Mouse (Mus musculus) olfactory bulb, adult 2 months (tissue): Measurements from ENCODE around the gene Cpn2.

Experiments used
- CTCF ChIP-seq: fragments of 200-500 bp; IDR thresholded peaks from 2 replicates; pipeline ENCODE4 v1.5.1; 2012; ENCODE audit warnings: low read depth, mild to moderate bottlenecking, low read length, moderate library complexity; ENCODE audit not compliant: insufficient read depth
- POLR2A ChIP-seq: fragments of 200-500 bp; IDR thresholded peaks from 2 replicates; pipeline ENCODE4 v1.6.1; 2012; ENCODE audit warnings: mild to moderate bottlenecking, low read depth, low read length, moderate library complexity; ENCODE audit not compliant: insufficient read depth

- TF ChIP-seq POLR2A (no peak), CTCF (no peak)
Measured at GRCm38 (mm10) chr16:30265611-30266010, 1.7 kb downstream of the Cpn2 start.
